Mouse (Mus musculus) MEL (cell line): ENCODE results near the gene Gm38431. TPM values are rescaled to one million over a fixed set of nuclear protein-coding genes. Genes with fewer than 3 reads are reported as not detected.
A peak's percentile ranks its signal among the peaks of the same experiment; 100 is the strongest.

Experiments
- DNase-seq: peaks from one replicate; pipeline ENCODE4 v3.0.0; 2011; ENCODE audit warnings: low read depth, low spot score
- H3K27ac ChIP-seq: 2 replicates; pipeline ENCODE4 v1.5.1; 2012; ENCODE audit warnings: low read depth, mild to moderate bottlenecking, control low read depth, low read length, moderate library complexity; ENCODE audit not compliant: control insufficient read depth
- H3K27me3 ChIP-seq, 2 experiments: fragments of 150-350 bp in 1 of 2; sonication (generic) in 1 of 2; 2 replicates each; pipeline ENCODE4 v1.6.1; 2012; ENCODE audit warnings: low read length in 2 of 2, mild to moderate bottlenecking in 2 of 2, improper control_type of control experiment in 1 of 2, moderate library complexity in 1 of 2; ENCODE audit not compliant: insufficient read depth in 2 of 2, control insufficient read depth in 1 of 2
- H3K36me3 ChIP-seq, 2 experiments: 2 replicates each; pipeline ENCODE4 v1.6.1; 2012 to 2014; ENCODE audit warnings: low read length in 2 of 2, improper control_type of control experiment in 1 of 2, inconsistent platforms in 1 of 2, mild to moderate bottlenecking in 1 of 2; ENCODE audit not compliant: insufficient read depth in 2 of 2, control insufficient read depth in 1 of 2
- H3K4me1 ChIP-seq, 2 experiments: fragments of 150-350 bp in 1 of 2; sonication (generic) in 1 of 2; 2 replicates each; pipeline ENCODE4 v1.6.1; 2012; ENCODE audit warnings: low read length in 2 of 2, improper control_type of control experiment in 1 of 2, mild to moderate bottlenecking in 1 of 2; ENCODE audit not compliant: insufficient read depth in 2 of 2, control insufficient read depth in 1 of 2
- H3K4me3 ChIP-seq, 2 experiments: fragments of 150-350 bp in 1 of 2; sonication (generic) in 1 of 2; 2 replicates each; pipeline ENCODE4 v1.5.1; 2012; ENCODE audit warnings: low read depth in 2 of 2, low read length in 2 of 2, mild to moderate bottlenecking in 2 of 2, moderate library complexity in 2 of 2, control low read depth in 1 of 2, improper control_type of control experiment in 1 of 2; ENCODE audit not compliant: control insufficient read depth in 1 of 2, insufficient read depth in 1 of 2
- H3K79me2 ChIP-seq: 2 replicates; pipeline ENCODE4 v1.6.1; 2012; ENCODE audit warnings: mild to moderate bottlenecking, low read length, moderate library complexity; ENCODE audit not compliant: control insufficient read depth, poor library complexity, insufficient read depth
- H3K9ac ChIP-seq: 2 replicates; pipeline ENCODE4 v1.6.1; 2012; ENCODE audit warnings: low read depth, mild to moderate bottlenecking, control low read depth, low read length, moderate library complexity; ENCODE audit not compliant: control insufficient read depth, poor library complexity, severe bottlenecking
- H3K9me3 ChIP-seq: fragments of 150-350 bp; sonication (generic); replicated peaks from 2 replicates; pipeline ENCODE4 v1.6.1; 2012; ENCODE audit warnings: mild to moderate bottlenecking, low read length, improper control_type of control experiment, moderate library complexity; ENCODE audit not compliant: insufficient read depth
- BHLHE40 ChIP-seq: IDR thresholded peaks from 2 replicates; pipeline ENCODE4 v1.6.1; 2012; ENCODE audit warnings: low read depth, mild to moderate bottlenecking, inconsistent platforms, low read length, improper control_type of control experiment, borderline replicate concordance
- CHD1 ChIP-seq: IDR thresholded peaks from 2 replicates; pipeline ENCODE4 v1.6.1; 2012; ENCODE audit warnings: low read depth, mild to moderate bottlenecking, inconsistent platforms, low read length, improper control_type of control experiment
- ELF1 ChIP-seq: IDR thresholded peaks from 2 replicates; pipeline ENCODE4 v1.6.1; 2014; ENCODE audit warnings: low read depth, mild to moderate bottlenecking, inconsistent platforms, low read length, improper control_type of control experiment, moderate library complexity
- EP300 ChIP-seq, 2 experiments: IDR thresholded peaks; 2 replicates each; pipeline ENCODE4 v1.6.1; 2011; ENCODE audit warnings: improper control_type of control experiment in 2 of 2, low read length in 2 of 2, low read depth in 1 of 2, mild to moderate bottlenecking in 1 of 2
- GATA1 ChIP-seq: IDR thresholded peaks from 2 replicates; pipeline ENCODE4 v1.6.1; 2011; ENCODE audit warnings: low read depth, low read length, improper control_type of control experiment
- JUND ChIP-seq: IDR thresholded peaks from 2 replicates; pipeline ENCODE4 v1.6.1; 2011; ENCODE audit warnings: low read depth, mild to moderate bottlenecking, improper control_type of control experiment, low read length
- KAT2A ChIP-seq: conservative IDR thresholded peaks from 2 replicates; pipeline ENCODE4 v1.6.1; 2012; ENCODE audit warnings: low read depth, low read length, improper control_type of control experiment, inconsistent platforms
- MAFK ChIP-seq: IDR thresholded peaks from 2 replicates; pipeline ENCODE4 v1.6.1; 2011; ENCODE audit warnings: low read depth, mild to moderate bottlenecking, low read length, improper control_type of control experiment, borderline replicate concordance
- NELFE ChIP-seq: IDR thresholded peaks from 2 replicates; pipeline ENCODE4 v1.6.1; 2011; ENCODE audit warnings: low read depth, low read length, improper control_type of control experiment
- POLR2AphosphoS2 ChIP-seq: IDR thresholded peaks from 2 replicates; pipeline ENCODE4 v1.6.1; 2011; ENCODE audit warnings: low read length, improper control_type of control experiment
- RCOR1 ChIP-seq: IDR thresholded peaks from 2 replicates; pipeline ENCODE4 v1.6.1; 2012; ENCODE audit warnings: low read depth, mild to moderate bottlenecking, inconsistent platforms, low read length, improper control_type of control experiment
- TAL1 ChIP-seq: IDR thresholded peaks from 2 replicates; pipeline ENCODE4 v1.6.1; 2012; ENCODE audit warnings: mild to moderate bottlenecking, inconsistent platforms, low read length, moderate library complexity, mixed read lengths
- ZC3H11A ChIP-seq: IDR thresholded peaks from 2 replicates; pipeline ENCODE4 v1.6.1; 2012; ENCODE audit warnings: low read depth, mild to moderate bottlenecking, inconsistent platforms, low read length, improper control_type of control experiment
- ZMIZ1 ChIP-seq: IDR thresholded peaks from 2 replicates; pipeline ENCODE4 v1.6.1; 2012; ENCODE audit warnings: low read depth, mild to moderate bottlenecking, inconsistent platforms, low read length, improper control_type of control experiment, moderate library complexity
- polyA plus RNA-seq, 2 experiments: library from polyadenylated mRNA; stranded (reverse) in 1 of 2; unstranded in 1 of 2; fragments of >175 nt in 1 of 2; fragments of >200 nt in 1 of 2; gene quantifications; 2 replicates each; pipeline versions ENCODE4 v1.2.1 to v1.2.4; 2012; ENCODE audit warnings: low replicate concordance in 2 of 2, low read depth in 1 of 2; ENCODE audit not compliant: insufficient read length in 2 of 2, insufficient read depth in 1 of 2, missing spikeins in 1 of 2
- total RNA-seq: library from RNA; depleted of rRNA; stranded (reverse); fragments of 300-350 nt; gene quantifications from 2 replicates; pipeline ENCODE4 v1.2.3, GENCODE M21; 2012

Gene Gm38431
- total and polyA plus RNA-seq, 3 experiments = 38.9 to 191 (median 42.1) TPM

GRCm38 (mm10) chr9:21135329-21135890, 43.6 kb upstream of the Gm38431 start:
- peak overlapping the region; percentile 30 for H3K9ac ChIP-seq
- H3K4me3 ChIP-seq = no peak overlapping the region
- peak overlapping the region; percentile 65 for H3K27ac ChIP-seq
- TF ChIP-seq JUND = no peak
- no peak for TF ChIP-seq MAFK
- TF ChIP-seq ELF1 = no peak
- no peak for TF ChIP-seq POLR2AphosphoS2
- TF ChIP-seq ZC3H11A = no peak
- TF ChIP-seq NELFE = no peak
- no peak for TF ChIP-seq EP300 (IDR thresholded peaks at IDR 0.05; ENCODE audit: low read depth in 1 of 2, low read length in 2 of 2)
- no peak for TF ChIP-seq ZMIZ1
- TF ChIP-seq KAT2A = no peak
- TF ChIP-seq RCOR1 = no peak
- no peak for TF ChIP-seq BHLHE40
- TF ChIP-seq GATA1 = no peak
- no peaks in the 10 kb centered on the region for H3K9me3 ChIP-seq
- peaks cover 18 to 23% of the 10 kb centered on the region in 2 experiments for H3K36me3 ChIP-seq
- H3K27me3 ChIP-seq = no peaks in the 10 kb centered on the region
- peaks cover 5% of the 10 kb centered on the region for H3K79me2 ChIP-seq
- H3K4me1 ChIP-seq = peaks cover 4 to 27% of the 10 kb centered on the region in 2 experiments
- peak; percentile 73 for DNase-seq

DNA sequence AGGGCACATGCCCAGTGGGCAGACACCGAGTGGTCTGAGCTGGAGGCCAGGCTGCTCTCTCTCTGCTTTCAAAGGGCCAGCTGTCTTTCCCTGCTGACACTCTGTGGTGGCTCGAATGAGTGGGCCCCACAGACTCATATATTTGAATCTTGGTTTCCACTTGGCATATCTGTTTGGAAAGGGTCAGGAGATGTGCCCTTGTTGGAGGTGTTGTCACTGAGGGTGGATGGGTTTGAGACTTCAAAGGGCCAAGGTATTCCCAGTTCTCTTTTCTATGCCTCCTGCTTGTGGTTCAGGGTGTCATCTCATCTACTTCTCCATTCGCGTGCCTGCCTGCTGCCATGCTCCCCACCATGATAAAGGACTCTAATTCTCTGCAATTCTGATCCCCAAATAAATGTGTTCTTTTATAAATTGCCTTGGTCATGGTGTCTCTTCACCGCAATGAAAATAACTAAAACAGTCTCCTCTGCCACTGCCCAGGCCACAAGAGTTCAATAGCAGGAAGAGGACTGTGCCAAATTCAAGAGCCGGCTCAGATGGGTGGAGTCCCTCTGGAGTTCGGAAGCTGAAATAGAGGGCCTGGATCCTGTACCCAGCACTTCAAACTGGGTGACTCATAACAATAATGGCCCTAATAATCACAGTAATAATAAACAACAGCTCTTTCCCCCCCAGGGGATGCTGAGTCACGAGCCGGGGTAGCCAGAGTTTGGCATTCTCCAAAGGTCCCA, 43.0 kb upstream of the Gm38431 start:
- TF ChIP-seq TAL1 = peak; percentile 77
- no peak for TF ChIP-seq CHD1
- H3K4me3 ChIP-seq = no peak overlapping the region
- no peaks in the 10 kb centered on the region for H3K27me3 ChIP-seq
- H3K4me1 ChIP-seq = peaks cover 4 to 32% of the 10 kb centered on the region in 2 experiments
- peaks cover 13 to 27% of the 10 kb centered on the region in 2 experiments for H3K36me3 ChIP-seq
- DNase-seq = peak; percentile 91
- peak overlapping the region; percentile 65 for H3K27ac ChIP-seq
- peak overlapping the region; percentile 30 for H3K9ac ChIP-seq
- H3K9me3 ChIP-seq = no peaks in the 10 kb centered on the region
- peaks cover 8% of the 10 kb centered on the region for H3K79me2 ChIP-seq
